Mouse (Mus musculus): ENCODE results near the gene Tnrc18. TPM values are rescaled to one million over a fixed set of nuclear protein-coding genes. Genes with fewer than 3 reads are reported as not detected.

Gene Tnrc18
- total RNA-seq, 2 experiments from 2014 or later, result 139 to 141 TPM

DNA sequence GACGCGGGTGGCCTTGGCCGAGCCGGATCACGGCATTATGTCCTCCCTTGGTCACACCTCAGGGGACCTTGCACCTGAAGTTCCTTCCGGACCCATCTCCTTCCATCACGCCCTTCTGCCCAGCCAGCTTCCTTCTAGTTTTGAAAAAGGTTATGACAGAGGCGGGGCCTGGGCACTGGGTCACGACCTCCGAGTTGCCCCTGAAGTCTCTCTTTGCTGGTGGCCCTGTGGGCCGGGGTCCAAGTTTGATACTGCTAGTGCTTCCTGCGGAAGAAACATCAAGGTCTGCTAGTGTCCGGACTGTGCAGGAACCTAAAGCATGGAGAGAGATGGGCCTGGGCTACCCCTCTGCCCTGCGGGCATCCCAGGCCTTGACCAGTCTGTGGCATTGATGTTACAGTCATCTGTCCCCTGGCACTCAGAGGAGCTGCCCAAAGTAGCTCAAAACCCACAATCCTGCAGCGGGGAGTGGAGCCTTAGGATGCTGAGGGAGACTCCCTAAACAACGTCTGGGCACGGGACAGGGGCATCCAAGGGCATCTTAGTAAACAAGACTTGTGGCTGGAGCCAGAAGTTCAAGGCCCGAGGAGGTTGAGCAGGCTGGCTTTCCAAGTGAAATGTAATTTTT lies 114.8 kb downstream of the Tnrc18 start:
- TF ChIP-seq CTCF (IDR thresholded peaks at IDR 0.05), result no peak
- Histone ChIP-seq H3K27ac (no peak overlapping the region), H3K4me3 (peak overlapping the region; percentile 59)
- intact Hi-C loops (cut with DNase I), result no loop called here
- no peak for DNase-seq (ENCODE audit: extremely low spot score in 1 of 2, low spot score in 2 of 2)

DNA sequence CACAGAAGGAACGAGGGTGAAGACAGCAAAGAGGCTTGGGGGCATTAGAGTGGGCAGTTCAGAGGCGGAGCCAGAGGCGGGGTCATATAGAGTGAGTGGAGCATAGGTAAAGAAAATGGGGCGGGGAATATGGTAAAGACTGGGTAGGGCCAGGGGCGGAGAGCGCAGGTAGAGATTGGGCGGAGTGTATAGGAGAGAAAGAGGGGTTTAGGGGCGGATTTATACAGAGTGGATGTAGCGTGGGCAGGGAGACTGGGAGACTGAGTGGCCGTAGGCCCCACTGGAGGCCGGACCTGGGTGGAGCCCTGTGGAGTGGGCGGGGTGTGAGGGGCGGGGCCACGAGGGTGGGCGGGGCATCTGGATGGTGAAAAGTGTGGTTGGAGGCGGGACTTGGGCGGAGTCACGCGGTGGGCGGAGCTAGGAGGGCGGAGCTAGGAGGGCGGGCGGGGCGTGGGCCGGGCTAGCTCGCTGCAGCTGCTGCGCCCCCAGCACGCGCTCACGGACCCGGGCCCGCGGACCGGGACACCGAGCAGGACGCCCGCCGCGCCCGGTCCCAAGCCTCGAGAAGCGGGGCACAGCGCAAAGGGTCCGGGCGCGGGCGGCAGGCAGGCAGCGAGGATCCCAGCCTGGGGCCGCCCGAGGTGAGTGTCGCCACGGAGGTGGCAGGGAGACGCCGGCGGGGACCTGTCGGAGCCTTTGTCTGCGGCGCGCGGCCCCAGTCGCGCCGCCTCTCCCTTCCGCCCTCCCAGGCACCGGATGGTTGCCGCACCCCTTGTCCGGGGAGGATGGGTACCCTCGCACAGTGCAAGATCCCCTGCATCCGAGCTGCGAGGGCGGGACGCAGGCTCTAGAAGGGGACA lies 115.6 kb downstream of the Tnrc18 start:
- H3K4me3 ChIP-seq, result peak overlapping the region; percentile 59
- DNase-seq (ENCODE audit: extremely low spot score in 1 of 2, low spot score in 2 of 2), result peak in 1 of 2 experiments; percentile 41
- TF ChIP-seq CTCF (IDR thresholded peaks at IDR 0.05), result no peak
- no peak overlapping the region for H3K27ac ChIP-seq
- intact Hi-C loops (cut with DNase I), result no loop called here

DNA sequence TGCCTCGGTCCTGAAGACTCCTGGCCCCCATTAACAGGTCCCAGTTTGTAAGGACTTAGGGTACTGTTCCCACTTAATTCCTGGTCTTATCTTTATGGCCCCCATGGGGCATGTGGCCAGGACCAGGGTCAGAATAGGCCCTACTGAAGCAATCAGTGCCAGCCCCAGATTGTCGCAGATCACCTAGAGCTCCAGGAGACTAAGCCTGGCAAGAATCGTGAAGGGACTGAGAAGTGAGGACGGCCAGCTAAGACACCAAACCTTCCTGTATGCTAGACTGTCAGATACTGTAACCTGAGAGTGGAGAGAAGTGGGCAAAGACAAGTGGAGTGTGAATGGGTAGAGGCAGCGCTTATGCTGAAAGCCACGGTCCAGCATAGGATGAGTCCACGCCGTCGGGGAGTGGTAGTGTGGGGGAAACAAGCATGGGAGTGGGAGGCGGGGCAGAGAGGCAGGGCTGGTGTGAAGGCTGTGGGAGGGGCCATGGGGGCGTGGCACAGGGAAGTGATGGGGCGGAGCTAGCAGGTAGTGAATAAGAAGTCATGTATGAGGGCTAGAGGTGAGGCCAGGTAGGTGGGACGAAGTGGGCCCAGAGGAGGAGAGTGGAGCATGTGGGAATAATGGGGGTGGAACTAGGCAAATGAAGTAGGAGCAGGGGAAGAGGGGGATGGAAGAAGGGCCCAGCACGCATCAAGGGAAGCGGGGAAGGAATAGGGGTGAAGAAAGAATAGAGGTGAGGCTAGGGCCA lies 116.4 kb downstream of the Tnrc18 start:
- Histone ChIP-seq H3K27ac (no peak overlapping the region), H3K4me3 (no peak overlapping the region)
- no peak for DNase-seq (ENCODE audit: extremely low spot score in 1 of 2, low spot score in 2 of 2)
- intact Hi-C loops (cut with DNase I), result no loop called here
- no peak for TF ChIP-seq CTCF (IDR thresholded peaks at IDR 0.05)

DNA sequence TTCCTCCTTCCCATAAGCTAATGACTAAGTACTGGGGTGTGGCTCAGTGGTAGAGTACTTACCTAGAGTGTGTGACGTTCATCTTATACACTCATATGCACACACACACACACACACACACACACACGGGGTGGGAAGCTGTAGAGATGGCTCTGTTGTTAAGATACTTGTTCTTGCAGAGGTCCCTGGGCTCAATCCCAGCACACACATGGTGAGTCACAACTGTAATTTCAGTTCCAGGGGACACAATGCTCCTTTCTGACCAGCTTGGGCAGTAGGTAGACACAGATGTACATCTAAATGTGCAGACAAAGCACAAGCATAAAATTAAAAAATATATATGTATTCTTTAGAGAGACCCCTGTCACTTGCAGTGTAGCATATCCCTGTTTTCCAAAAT lies 119.7 kb downstream of the Tnrc18 start:
- no peak overlapping the region for H3K4me3 ChIP-seq
- no peak for DNase-seq (ENCODE audit: extremely low spot score in 1 of 2, low spot score in 2 of 2)
- no peak overlapping the region for H3K27ac ChIP-seq
- intact Hi-C loops (cut with DNase I), result loop anchor here (10.0 kb wide), 1 partner anchor 267 kb away; the partner anchor contains the start of gene Fscn1
- TF ChIP-seq CTCF (IDR thresholded peaks at IDR 0.05), result no peak

DNA sequence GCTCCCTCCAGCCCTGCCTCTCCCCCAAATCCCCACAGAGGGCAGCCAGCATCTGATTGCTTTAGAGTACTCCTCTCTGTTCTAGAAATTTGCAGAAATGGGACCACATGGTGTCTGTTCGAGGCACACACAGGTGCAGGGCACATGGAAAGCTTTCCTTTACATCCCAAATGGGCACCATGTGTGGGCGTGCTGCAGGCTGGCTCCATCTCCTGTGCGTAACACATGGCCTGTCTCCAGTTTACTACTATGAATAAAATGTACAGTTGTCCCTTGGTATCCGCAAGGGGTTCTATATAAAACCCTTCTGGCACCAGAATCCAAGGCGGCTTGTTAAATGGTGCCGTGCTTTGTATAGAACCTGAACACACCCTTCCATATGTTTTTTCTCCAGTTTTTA lies 120.6 kb downstream of the Tnrc18 start:
- H3K4me3 ChIP-seq, result no peak overlapping the region
- intact Hi-C loops (cut with DNase I), result loop anchor here (10.0 kb wide), 1 partner anchor 268 kb away; the partner anchor contains the start of gene Fscn1
- peak in 1 of 2 experiments; percentile 73 for DNase-seq (ENCODE audit: extremely low spot score in 1 of 2, low spot score in 2 of 2)
- no peak for TF ChIP-seq CTCF (IDR thresholded peaks at IDR 0.05)
- no peak overlapping the region for H3K27ac ChIP-seq

DNA sequence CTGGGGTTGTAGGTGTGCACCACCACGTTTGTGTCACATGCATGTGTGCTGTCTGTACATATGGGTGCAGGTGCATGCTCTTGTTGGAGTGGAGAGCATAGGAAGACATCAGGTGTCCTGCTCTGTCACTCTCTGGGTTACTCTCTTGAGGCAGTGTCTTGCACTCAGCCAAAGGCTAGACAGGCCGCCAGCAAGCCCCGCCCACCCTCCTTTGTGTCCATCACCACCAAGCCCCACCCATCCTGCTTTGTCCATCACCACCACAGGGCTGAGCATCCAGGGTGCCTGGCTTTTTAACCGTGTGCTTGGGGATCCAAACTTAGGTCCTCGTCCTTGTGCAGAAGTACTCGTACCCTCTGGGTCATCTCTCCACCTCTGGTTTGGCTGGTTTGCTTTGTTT lies 121.2 kb downstream of the Tnrc18 start:
- no peak overlapping the region for H3K27ac ChIP-seq
- DNase-seq (ENCODE audit: extremely low spot score in 1 of 2, low spot score in 2 of 2), result no peak
- no peak overlapping the region for H3K4me3 ChIP-seq
- intact Hi-C loops (cut with DNase I), result loop anchor here (10.0 kb wide), 1 partner anchor 269 kb away; the partner anchor contains the start of gene Fscn1
- TF ChIP-seq CTCF (IDR thresholded peaks at IDR 0.05), result no peak

DNA sequence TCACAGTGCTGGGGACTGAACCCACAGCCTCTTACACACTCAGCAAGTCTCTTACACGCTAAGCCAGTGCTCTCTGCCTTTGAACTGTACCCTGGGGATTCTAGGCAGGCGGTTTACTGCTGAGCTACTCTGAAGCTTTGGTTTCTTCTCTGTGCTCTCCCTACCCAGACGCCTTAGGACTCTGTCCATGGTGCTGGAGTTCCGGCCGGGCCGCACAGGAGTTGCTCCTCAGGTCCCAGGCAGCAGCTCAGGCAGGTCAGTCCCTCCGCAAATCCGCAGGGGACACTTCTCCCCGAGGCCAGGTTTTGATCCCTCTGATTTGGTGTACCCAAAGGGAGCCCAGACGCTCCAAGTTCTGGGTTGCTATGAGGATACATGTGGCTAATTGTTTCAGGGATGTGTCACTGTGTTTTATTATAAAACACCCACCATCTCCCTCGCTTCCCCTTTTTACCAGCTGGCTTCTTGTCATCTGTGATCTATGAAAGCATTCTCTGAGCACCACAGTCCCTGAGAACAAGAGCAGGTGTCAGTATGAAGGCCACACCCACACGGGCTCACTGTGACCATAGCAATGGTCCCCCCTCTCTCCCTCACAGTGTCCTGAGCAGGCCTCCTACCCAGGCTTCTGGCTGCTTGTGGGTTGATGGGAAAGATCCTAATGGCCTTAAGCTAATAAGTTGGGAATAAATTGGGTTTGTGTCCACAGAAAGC lies 122.7 kb downstream of the Tnrc18 start:
- Histone ChIP-seq H3K4me3 (no peak overlapping the region), H3K27ac (no peak overlapping the region)
- intact Hi-C loops (cut with DNase I), result loop anchor here (10.0 kb wide), 1 partner anchor 270 kb away; the partner anchor contains the start of gene Fscn1
- no peak for TF ChIP-seq CTCF (IDR thresholded peaks at IDR 0.05)
- no peak for DNase-seq (ENCODE audit: extremely low spot score in 1 of 2, low spot score in 2 of 2)

DNA sequence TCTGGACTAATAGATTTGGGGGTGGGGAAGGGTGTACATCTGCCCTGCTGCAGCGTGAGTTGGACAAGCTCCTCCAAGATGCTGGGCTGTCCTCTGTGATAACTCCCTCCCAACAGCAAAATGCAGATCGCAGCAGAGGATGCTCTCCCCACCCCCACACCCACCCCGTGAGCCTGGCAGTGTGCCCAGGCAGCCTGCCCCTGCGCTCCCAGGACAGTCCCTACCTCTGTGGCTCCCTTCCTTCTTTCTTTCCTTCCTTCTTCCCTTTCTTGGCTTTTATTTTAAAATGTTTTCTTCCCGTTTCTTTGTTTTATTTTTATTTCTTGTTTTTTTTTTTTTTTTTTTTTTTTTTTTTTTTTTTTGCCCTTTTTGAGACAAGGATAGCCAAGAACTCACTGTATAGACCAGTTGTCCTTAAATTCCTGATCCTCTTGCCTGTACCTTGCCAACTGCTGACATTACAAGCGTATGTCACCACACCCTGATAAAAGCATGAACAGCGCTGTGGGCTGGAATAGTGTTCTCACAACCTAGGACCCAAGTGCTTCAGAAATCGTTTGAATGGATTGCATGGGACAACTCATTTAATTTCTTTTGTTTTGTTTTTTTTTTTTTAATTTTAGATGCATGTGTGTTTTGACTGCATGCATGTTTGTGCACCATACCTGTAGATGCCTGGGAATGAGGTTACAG lies 123.6 kb downstream of the Tnrc18 start:
- intact Hi-C loops (cut with DNase I), result loop anchor here (10.0 kb wide), 1 partner anchor 271 kb away; the partner anchor contains the start of gene Fscn1

DNA sequence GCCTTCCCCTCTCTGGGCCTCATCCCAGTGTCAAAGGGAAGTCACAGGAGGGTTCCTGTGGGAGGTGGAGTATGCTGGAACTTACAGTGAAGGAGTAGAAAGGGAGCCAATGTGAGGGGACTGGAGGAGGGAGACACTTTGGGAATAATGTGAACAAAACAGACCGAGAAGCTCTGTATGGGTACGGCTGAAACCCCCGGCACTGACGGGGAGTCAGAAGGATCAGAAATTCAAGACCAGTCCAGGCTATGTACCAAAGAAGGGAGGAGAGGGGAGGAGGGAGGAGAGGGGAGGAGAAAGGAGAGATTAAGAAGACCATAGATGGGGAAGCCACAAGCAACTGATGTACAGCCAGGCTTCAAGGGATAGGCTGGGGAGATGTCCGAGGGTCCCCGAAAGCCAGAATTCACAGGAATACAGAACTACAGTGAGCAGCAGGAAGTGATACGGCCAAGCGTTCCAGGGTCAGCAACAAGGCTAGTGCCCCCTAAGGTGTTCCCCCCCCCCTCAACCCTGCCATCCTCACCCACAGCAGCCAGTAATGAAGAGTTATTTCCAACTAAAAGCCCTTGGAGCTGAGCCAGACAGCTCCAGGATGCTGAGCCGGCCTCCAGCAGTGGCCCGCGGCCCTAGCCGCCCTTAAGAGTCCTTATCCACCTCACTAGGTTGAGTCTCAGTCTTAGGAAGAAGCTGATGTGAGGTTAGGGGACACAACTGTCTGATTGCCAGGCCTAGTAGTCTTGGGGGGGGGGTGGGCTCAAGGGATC lies 124.3 kb downstream of the Tnrc18 start:
- intact Hi-C loops (cut with DNase I), result loop anchor here (10.0 kb wide), 1 partner anchor 272 kb away; the partner anchor contains the start of gene Fscn1
- Histone ChIP-seq H3K4me3 (no peak overlapping the region), H3K27ac (no peak overlapping the region)
- no peak for DNase-seq (ENCODE audit: extremely low spot score in 1 of 2, low spot score in 2 of 2)
- TF ChIP-seq CTCF (IDR thresholded peaks at IDR 0.05), result no peak

More for the DNA sequence above, 123.6 kb downstream of the Tnrc18 start:
- no peak for DNase-seq (ENCODE audit: extremely low spot score in 1 of 2, low spot score in 2 of 2)
- H3K4me3 ChIP-seq, result no peak overlapping the region
- H3K27ac ChIP-seq, result no peak overlapping the region
- no peak for TF ChIP-seq CTCF (IDR thresholded peaks at IDR 0.05)

DNA sequence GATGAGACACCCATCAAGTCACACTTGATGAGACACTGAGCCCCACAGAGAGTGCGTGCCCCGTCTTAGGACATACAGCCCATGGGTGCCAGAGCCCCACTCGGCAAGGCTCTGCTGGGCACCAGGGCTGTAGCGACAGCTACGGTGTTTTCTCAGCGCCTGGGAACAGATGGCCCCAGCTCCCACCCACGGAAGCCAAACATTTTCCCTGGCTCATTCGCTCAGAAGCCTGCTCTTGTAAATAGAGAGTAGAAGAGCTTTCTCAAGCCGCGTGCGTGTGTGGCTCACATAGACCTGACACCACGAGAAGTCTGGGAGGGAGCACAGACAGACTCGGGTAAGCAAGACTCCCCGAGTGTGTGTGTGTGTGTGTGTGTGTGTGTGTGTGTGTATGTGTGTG lies 125.2 kb downstream of the Tnrc18 start, which contains the start of gene Slc29a4:
TSS of gene Slc29a4 (plus strand) at position 265 of the 400 bp plus-strand sequence.
- DNase-seq (ENCODE audit: extremely low spot score in 1 of 2, low spot score in 2 of 2), result peak; percentile 60 to 74
- intact Hi-C loops (cut with DNase I), result loop anchor here (10.0 kb wide), 1 partner anchor 273 kb away; the partner anchor contains the start of gene Fscn1
- Histone ChIP-seq H3K27ac (no peak within 1 kb of the TSS), H3K4me3 (no peak within 1 kb of the TSS)
- TF ChIP-seq CTCF (IDR thresholded peaks at IDR 0.05), result no peak
